Mouse (Mus musculus): ENCODE measurements around the gene Mroh3. TPM values are rescaled to one million over a fixed set of nuclear protein-coding genes. Genes with fewer than 3 reads are reported as not detected.
A peak's percentile ranks its signal among the peaks of the same experiment; 100 is the strongest.

The Mroh3 gene
- polyA plus RNA-seq, 1 experiment from 2014 or later: 0.28 TPM

- no peaks in the 10 kb centered on the region for H3K9me3 ChIP-seq (ENCODE audit: control insufficient read depth, low read length)
- no peaks in the 10 kb centered on the region for H3K36me3 ChIP-seq (ENCODE audit: control insufficient read depth, insufficient read depth, low read length)
- peak overlapping the region; percentile 97 for H3K27ac ChIP-seq (ENCODE audit: low read length)
- ATAC-seq: 0 out of 2 replicates have a peak, but pooled peaks have one; percentile 5
- H3K9ac ChIP-seq (ENCODE audit: low read depth, low read length): peak overlapping the region; percentile 43
- H3K4me3 ChIP-seq (ENCODE audit: low read length): peak overlapping the region; percentile 68
- H3K27me3 ChIP-seq (replicated peaks; ENCODE audit: control insufficient read depth, insufficient read depth, low read length): no peaks in the 10 kb centered on the region
- peak overlapping the region; percentile 88 for H3K4me2 ChIP-seq (ENCODE audit: low read depth, low read length)
- 10% methylated on average over 6 of the region's 6 CpGs for WGBS
- peaks cover 42% of the 10 kb centered on the region for H3K4me1 ChIP-seq (ENCODE audit: control insufficient read depth, insufficient read depth, low read length)
Measured at GRCm38 (mm10) chr1:136231596-136231995, 19.0 kb upstream of the Mroh3 start.

GRCm38 (mm10) chr1:136230201-136230600 lies 17.6 kb upstream of the Mroh3 start:
- 27% methylated on average over 11 of the region's 11 CpGs for WGBS
- Histone ChIP-seq H3K4me1 (ENCODE audit: control insufficient read depth, insufficient read depth, low read length) (peaks cover 48% of the 10 kb centered on the region), H3K27ac (ENCODE audit: low read length) (peak overlapping the region; percentile 97), H3K4me2 (ENCODE audit: low read depth, low read length) (peak overlapping the region; percentile 88), H3K9me3 (ENCODE audit: control insufficient read depth, low read length) (no peaks in the 10 kb centered on the region), H3K9ac (ENCODE audit: low read depth, low read length) (peak overlapping the region; percentile 69), H3K27me3 (replicated peaks; ENCODE audit: control insufficient read depth, insufficient read depth, low read length) (no peaks in the 10 kb centered on the region), H3K4me3 (ENCODE audit: low read length) (peak overlapping the region; percentile 68), H3K36me3 (ENCODE audit: control insufficient read depth, insufficient read depth, low read length) (no peaks in the 10 kb centered on the region)
- peak; percentile 56 for ATAC-seq

DNA sequence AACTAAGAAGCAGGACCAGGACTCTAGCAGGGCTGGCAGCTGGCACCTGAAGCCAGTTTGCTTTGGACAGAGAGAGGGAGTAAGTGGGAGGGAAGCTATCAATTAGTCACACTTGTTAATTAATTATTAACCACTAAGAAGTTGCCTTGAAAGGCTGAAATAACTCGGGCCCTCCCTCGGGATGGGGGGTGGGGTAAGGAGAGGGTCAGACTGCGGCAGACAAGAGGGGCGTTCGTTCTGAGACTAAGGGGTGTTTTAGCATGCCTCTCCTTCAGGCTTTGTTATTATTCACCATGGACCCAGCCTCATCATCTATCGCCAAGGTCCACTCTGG lies 16.4 kb upstream of the Mroh3 start:
- peak overlapping the region; percentile 69 for H3K9ac ChIP-seq (ENCODE audit: low read depth, low read length)
- peak overlapping the region; percentile 68 for H3K4me3 ChIP-seq (ENCODE audit: low read length)
- H3K36me3 ChIP-seq (ENCODE audit: control insufficient read depth, insufficient read depth, low read length): peaks cover 9% of the 10 kb centered on the region
- 29% methylated on average over 6 of the region's 6 CpGs for WGBS
- H3K4me1 ChIP-seq (ENCODE audit: control insufficient read depth, insufficient read depth, low read length): peaks cover 56% of the 10 kb centered on the region
- peak; percentile 40 for ATAC-seq
- H3K27ac ChIP-seq (ENCODE audit: low read length): peak overlapping the region; percentile 97
- H3K4me2 ChIP-seq (ENCODE audit: low read depth, low read length): peak overlapping the region; percentile 88
- no peaks in the 10 kb centered on the region for H3K27me3 ChIP-seq (replicated peaks; ENCODE audit: control insufficient read depth, insufficient read depth, low read length)
- H3K9me3 ChIP-seq (ENCODE audit: control insufficient read depth, low read length): no peaks in the 10 kb centered on the region

- WGBS: 10% methylated on average over 13 of the region's 13 CpGs
- H3K27me3 ChIP-seq (replicated peaks; ENCODE audit: control insufficient read depth, insufficient read depth, low read length): no peaks in the 10 kb centered on the region
- peak overlapping the region; percentile 88 for H3K4me2 ChIP-seq (ENCODE audit: low read depth, low read length)
- H3K9me3 ChIP-seq (ENCODE audit: control insufficient read depth, low read length): no peaks in the 10 kb centered on the region
- peak; percentile 77 for ATAC-seq
- peaks cover 60% of the 10 kb centered on the region for H3K4me1 ChIP-seq (ENCODE audit: control insufficient read depth, insufficient read depth, low read length)
- H3K9ac ChIP-seq (ENCODE audit: low read depth, low read length): peak overlapping the region; percentile 69
- peak overlapping the region; percentile 97 for H3K27ac ChIP-seq (ENCODE audit: low read length)
- peaks cover 10% of the 10 kb centered on the region for H3K36me3 ChIP-seq (ENCODE audit: control insufficient read depth, insufficient read depth, low read length)
- peak overlapping the region; percentile 68 for H3K4me3 ChIP-seq (ENCODE audit: low read length)
Measured at GRCm38 (mm10) chr1:136228328-136229039, 15.9 kb upstream of the Mroh3 start.

DNA sequence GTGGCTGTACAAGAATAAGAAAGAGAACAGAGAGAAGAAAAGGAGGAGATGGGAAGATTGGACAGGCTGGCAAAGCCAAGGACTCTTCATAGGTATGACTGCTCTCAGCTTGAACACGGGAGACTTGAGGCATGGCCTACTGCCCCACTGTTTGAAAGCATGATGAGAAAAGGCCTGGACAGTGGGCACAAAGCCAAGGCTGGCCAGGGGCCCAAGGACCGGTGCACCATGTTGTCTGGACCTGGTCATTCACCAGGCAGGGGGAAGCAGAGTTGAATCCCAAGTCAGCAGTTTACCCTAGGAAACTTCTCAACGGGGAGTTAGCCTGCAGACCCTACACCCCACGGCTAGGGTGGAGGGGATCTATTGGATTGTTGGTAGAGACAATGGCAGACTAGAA lies 15.2 kb upstream of the Mroh3 start:
- Histone ChIP-seq H3K27me3 (replicated peaks; ENCODE audit: control insufficient read depth, insufficient read depth, low read length) (no peaks in the 10 kb centered on the region), H3K4me2 (ENCODE audit: low read depth, low read length) (peak overlapping the region; percentile 88), H3K4me1 (ENCODE audit: control insufficient read depth, insufficient read depth, low read length) (peaks cover 62% of the 10 kb centered on the region), H3K27ac (ENCODE audit: low read length) (peak overlapping the region; percentile 97), H3K9ac (ENCODE audit: low read depth, low read length) (peak overlapping the region; percentile 69; the same call in 1 of the 2 replicates), H3K4me3 (ENCODE audit: low read length) (peak overlapping the region; percentile 25), H3K9me3 (ENCODE audit: control insufficient read depth, low read length) (no peaks in the 10 kb centered on the region), H3K36me3 (ENCODE audit: control insufficient read depth, insufficient read depth, low read length) (peaks cover 10% of the 10 kb centered on the region)
- peak; percentile 2; the same call in 1 of the 2 replicates for ATAC-seq
- WGBS: 41% methylated on average over 4 of the region's 4 CpGs

DNA sequence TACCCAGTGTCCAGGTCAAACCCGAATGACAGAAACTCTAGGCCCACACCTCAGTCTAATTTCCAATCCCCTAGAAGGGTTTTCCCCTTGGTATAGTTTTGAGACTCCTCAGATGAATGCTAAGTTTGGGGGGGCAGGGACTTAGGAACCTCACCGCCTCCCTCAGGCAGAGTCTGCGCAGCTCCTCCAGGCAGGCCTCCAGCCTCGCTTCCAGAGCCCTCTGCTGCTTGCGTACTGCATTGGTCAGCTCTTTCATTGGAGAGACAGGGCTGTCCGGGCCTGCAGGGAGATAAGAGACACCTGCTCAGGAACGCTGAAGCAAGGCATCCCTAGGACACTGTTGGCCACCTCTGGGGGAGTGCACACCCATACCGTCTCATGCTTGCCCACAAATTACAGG lies 14.0 kb upstream of the Mroh3 start:
- Histone ChIP-seq H3K9me3 (ENCODE audit: control insufficient read depth, low read length) (no peaks in the 10 kb centered on the region), H3K9ac (ENCODE audit: low read depth, low read length) (no peak overlapping the region), H3K4me2 (ENCODE audit: low read depth, low read length) (0 out of 2 replicates have a peak overlapping the region, but pooled peaks have one; percentile 18), H3K4me3 (ENCODE audit: low read length) (no peak overlapping the region), H3K4me1 (ENCODE audit: control insufficient read depth, insufficient read depth, low read length) (peaks cover 61% of the 10 kb centered on the region), H3K36me3 (ENCODE audit: control insufficient read depth, insufficient read depth, low read length) (peaks cover 10% of the 10 kb centered on the region), H3K27me3 (replicated peaks; ENCODE audit: control insufficient read depth, insufficient read depth, low read length) (no peaks in the 10 kb centered on the region), H3K27ac (ENCODE audit: low read length) (no peak overlapping the region)
- ATAC-seq: no peak
- WGBS: 87% methylated on average over 8 of the region's 8 CpGs

- Histone ChIP-seq H3K9me3 (ENCODE audit: control insufficient read depth, low read length) (no peaks in the 10 kb centered on the region), H3K36me3 (ENCODE audit: control insufficient read depth, insufficient read depth, low read length) (peaks cover 10% of the 10 kb centered on the region), H3K27ac (ENCODE audit: low read length) (no peak overlapping the region), H3K27me3 (replicated peaks; ENCODE audit: control insufficient read depth, insufficient read depth, low read length) (no peaks in the 10 kb centered on the region), H3K9ac (ENCODE audit: low read depth, low read length) (no peak overlapping the region), H3K4me2 (ENCODE audit: low read depth, low read length) (no peak overlapping the region), H3K4me1 (ENCODE audit: control insufficient read depth, insufficient read depth, low read length) (peaks cover 58% of the 10 kb centered on the region), H3K4me3 (ENCODE audit: low read length) (no peak overlapping the region)
- ATAC-seq: no peak
- 94% methylated on average over 8 of the region's 8 CpGs for WGBS
Measured at GRCm38 (mm10) chr1:136225846-136226245, 13.2 kb upstream of the Mroh3 start.

GRCm38 (mm10) chr1:136223758-136224342 lies 11.2 kb upstream of the Mroh3 start:
- Histone ChIP-seq H3K4me3 (ENCODE audit: low read length) (no peak overlapping the region), H3K36me3 (ENCODE audit: control insufficient read depth, insufficient read depth, low read length) (peaks cover 10% of the 10 kb centered on the region), H3K9ac (ENCODE audit: low read depth, low read length) (no peak overlapping the region), H3K4me2 (ENCODE audit: low read depth, low read length) (no peak overlapping the region), H3K4me1 (ENCODE audit: control insufficient read depth, insufficient read depth, low read length) (peaks cover 62% of the 10 kb centered on the region), H3K27ac (ENCODE audit: low read length) (peak overlapping the region; percentile 53), H3K27me3 (replicated peaks; ENCODE audit: control insufficient read depth, insufficient read depth, low read length) (no peaks in the 10 kb centered on the region), H3K9me3 (ENCODE audit: control insufficient read depth, low read length) (no peaks in the 10 kb centered on the region)
- no peak for ATAC-seq
- WGBS: 86% methylated on average over 10 of the region's 10 CpGs

GRCm38 (mm10) chr1:136222386-136222785 lies 9.8 kb upstream of the Mroh3 start:
- H3K9ac ChIP-seq (ENCODE audit: low read depth, low read length): no peak overlapping the region
- H3K36me3 ChIP-seq (ENCODE audit: control insufficient read depth, insufficient read depth, low read length): peaks cover 20% of the 10 kb centered on the region
- no peak overlapping the region for H3K4me2 ChIP-seq (ENCODE audit: low read depth, low read length)
- WGBS: 64% methylated on average over 10 of the region's 10 CpGs
- no peak overlapping the region for H3K4me3 ChIP-seq (ENCODE audit: low read length)
- no peaks in the 10 kb centered on the region for H3K27me3 ChIP-seq (replicated peaks; ENCODE audit: control insufficient read depth, insufficient read depth, low read length)
- no peak for ATAC-seq
- H3K4me1 ChIP-seq (ENCODE audit: control insufficient read depth, insufficient read depth, low read length): peaks cover 49% of the 10 kb centered on the region
- no peaks in the 10 kb centered on the region for H3K9me3 ChIP-seq (ENCODE audit: control insufficient read depth, low read length)
- H3K27ac ChIP-seq (ENCODE audit: low read length): peak overlapping the region; percentile 39

Data from intestine, embryonic 16.5 days (tissue).